Mouse (Mus musculus): ENCODE data around the gene Carmil1.

The Carmil1 gene

GRCm38 (mm10) chr13:24257809-24258208 lies 22.8 kb downstream of the Carmil1 start:
- DNase-seq = no peak

GRCm38 (mm10) chr13:24253989-24254388 lies 26.6 kb downstream of the Carmil1 start:
- peak; percentile 84 for DNase-seq

DNA sequence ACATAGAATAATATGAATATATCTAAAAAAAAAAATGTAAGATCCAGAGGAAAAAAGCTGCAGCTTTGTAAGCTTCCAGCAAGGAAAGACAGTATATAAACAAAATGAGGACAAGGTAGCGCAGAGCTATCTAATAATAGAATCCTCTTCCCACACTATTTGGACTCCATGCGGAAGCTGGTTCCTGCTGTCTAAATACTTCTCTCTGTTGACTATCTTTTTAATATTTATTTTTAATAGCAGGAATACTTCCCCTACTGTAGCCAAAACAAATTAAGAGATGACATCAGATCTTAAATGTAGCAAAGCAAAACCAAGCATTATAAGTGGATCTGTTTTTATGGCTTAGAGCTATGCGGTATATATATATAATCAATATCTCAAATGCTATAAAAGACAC lies 27.0 kb downstream of the Carmil1 start:
- DNase-seq = no peak

GRCm38 (mm10) chr13:24251236-24251635 lies 29.4 kb downstream of the Carmil1 start:
- DNase-seq = no peak

DNA sequence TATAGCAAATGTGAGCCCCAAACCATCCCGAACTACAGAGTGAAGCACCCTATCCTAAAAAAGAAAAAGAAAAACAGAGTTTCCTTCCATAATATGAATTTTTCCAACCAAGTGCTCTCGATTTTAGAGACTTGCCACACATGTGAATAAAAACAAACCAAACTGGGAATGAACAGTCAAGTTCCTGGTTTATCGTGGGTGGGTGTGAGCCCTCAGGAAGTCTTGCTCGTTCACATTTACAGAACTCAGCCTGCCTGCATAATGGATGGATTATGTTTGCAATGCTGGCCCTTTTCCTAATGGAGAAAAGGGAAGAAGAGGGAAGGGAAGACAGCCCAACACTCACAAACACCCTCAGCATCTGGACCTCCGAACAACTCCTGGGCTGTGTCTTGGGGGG lies 32.7 kb downstream of the Carmil1 start:
- no peak for DNase-seq

DNA sequence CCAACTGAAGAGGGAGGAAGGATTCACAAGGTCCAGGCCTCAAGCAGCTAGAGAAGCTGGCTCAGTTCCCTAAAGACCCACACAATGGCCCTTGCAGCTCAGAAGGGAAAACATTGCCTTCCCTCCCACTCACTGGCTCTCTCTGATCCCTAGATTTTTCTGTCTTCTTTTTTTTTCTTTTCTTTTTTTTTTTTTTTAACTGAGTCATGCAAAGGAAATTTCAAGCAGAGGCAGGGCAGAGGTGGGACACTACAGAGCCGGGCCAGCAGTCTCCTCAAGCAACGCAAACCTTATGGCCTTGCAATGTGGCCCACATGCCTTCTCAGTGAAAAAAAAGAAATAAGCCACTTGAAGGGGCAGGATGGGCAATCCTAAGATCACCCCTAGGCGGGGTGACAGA lies 33.2 kb downstream of the Carmil1 start:
- DNase-seq = no peak

DNA sequence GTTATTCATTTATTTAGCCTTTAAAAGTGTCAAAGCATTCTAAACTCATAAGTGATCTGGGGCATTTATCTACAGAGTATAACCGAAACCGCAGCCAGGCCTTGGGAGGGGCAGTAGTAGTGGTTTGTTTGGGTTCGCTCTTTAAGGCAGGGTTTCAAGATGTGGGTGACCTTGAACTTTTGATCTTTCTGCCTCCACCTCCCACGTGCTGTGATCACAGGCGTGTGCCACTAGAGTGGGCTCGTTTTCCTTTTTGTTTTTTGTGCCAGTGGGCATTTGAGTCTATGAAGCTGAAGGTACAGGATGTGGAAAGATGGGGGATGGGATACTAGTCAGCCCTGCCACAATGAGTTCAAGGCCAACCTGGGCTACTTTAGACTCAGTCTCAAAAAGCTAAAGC lies 34.3 kb downstream of the Carmil1 start:
- DNase-seq = no peak

DNA sequence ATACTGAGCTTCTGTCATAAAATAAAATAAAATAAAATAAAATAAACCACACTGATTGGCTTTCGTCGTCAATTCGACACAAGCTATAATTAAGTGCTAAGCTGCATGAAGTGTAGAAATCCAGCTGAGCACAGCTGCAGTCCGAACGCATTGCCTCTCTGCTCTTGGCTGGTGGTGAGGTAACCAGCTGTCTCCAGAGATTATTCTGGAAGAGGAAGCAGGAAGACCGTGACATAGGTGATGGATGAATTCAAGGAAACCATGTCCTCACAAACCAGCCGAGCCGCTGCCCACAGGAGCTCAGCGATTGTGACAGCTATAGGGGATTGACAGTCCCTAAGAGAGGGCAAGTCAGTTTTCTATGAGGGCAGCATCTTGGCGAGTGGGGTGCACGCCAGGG lies 36.0 kb downstream of the Carmil1 start:
- peak; percentile 50 for DNase-seq

GRCm38 (mm10) chr13:24243964-24244363 lies 36.6 kb downstream of the Carmil1 start:
- no peak for DNase-seq

DNA sequence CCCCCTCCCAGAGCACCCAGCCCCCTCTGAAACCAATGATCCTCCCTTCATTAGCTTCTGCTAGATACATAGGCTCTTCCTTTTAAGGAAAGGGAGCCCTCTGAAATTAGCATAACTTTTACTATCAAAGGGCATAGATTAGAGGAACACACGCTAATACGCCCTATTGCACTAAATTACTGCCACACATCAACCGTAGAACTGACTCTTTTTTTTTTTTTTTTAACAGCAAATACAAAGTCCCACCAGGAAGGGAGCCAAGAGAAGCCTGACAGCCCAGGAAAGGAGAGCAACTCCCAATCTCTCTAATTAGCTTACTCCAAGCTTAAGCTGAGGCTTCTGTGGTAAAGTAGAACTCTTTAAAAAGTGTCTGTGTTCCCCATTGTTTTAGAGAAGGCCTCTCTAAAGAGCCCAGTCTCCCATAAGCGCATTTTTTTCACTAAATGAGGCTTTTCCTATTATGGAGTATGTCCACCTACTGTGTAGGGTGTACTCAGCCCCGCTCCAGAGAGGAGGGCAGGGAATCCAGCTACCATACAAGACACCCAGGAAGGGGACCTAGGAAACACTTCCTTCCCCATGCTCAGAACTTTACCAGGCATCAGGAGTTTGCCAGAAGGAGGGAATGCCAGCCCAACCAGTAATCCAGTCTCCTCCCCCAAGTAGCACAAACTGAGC lies 38.0 kb downstream of the Carmil1 start:
- DNase-seq = no peak

GRCm38 (mm10) chr13:24241201-24241600 lies 39.4 kb downstream of the Carmil1 start:
- no peak for DNase-seq

DNA sequence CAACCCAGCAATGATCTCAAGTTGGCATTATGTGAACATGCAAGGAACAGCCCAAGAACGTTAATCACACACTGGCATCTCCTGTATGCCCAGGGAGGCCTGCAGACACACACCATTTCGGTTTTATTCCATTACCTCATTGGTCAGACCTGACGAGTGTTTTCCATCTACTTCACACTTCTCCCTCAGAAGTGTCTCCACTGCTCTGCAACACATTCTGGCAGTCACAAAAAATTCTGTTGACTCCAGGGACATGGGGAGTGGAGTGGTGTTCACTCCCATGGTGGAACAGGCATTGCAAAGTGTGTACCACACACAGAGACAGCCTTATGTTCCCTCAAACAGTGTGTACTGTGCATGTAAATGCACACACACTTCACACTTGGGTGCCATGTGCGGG lies 40.2 kb downstream of the Carmil1 start:
- peak; percentile 33 for DNase-seq

DNA sequence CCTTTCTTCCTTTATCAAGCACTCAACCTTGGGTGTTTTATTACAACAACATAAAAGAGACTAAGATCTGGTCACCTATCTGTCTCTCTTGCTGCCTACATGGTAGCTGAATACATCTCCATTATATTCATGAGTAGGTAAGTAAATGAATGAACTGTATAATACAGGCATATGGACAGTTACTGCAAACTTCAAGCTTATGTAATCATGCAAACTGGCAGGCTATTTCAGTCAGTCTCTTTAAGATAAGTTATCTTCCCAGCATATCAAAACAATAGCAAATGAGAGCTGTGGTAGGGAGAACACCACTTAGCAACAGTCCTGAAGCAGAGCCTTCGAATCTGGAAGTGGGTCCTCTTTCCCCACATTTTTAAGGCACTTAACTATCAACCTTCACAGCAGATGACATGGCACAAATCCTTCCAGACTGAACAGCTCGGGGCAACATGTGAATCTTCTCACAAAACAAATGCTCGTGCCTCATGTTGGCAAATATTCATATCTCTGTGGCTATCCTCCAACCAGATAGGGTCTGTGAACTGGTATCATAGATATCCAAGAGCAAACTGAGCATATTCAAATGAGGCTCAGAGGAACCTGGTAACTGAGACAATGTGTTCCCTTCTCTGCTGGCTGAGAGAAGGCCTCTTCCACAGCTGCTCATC lies 42.0 kb downstream of the Carmil1 start:
- DNase-seq = no peak

- DNase-seq = no peak
Observed at GRCm38 (mm10) chr13:24236736-24237135, 43.9 kb downstream of the Carmil1 start.

DNA sequence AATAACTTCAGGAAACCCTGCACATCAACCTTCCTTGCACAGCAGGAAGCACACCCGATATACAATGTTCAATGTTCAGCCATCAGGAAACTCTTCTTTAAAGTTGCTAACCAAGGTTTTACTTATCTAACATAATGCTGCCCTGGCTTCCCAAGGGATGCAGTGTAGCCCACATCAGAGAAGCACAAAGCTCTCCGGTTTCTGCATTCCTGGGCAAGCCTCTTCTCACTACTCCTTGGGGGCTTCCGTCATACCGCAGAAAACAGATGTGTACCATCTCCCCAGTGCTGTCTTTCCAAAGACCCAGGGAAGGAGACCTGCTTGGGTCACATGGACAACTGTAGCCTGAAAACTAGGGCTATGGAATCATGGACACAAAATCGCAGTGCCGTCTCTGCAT lies 47.8 kb downstream of the Carmil1 start:
- no peak for DNase-seq

DNA sequence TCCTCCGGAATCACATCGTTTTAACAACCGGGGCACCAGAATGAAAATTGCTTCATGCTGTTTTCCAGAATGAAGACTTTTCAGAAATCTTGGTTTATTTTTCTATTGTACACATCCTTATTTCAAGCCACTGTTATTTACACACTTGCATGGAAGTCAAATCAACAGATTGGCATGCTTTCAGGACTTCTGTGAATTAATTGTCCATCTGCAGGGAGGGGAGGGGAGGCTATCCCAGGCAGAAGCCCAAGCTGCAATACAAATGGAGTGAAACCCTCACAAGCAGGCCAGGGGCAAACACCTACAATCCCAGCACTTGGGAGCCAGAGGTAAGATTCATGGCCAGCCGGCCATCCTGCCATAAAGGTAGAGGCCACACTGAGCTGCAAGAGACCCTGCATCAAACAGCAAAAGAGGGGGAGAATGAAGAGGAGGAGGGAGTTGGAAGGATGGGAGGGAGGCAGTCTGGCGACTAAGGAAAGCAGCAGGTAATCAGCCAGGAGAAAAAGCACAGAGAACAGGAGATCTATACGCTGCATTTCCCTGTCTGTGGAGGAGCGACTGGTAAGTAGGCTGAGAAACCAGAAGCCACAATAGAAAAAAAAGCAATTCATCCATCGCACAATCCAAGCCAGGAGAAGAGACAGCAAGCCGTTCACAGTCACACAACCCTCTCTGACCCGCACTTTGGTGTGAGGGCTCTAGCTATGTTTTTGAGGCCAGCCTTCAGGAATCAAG lies 48.7 kb downstream of the Carmil1 start:
- DNase-seq = no peak

- no peak for DNase-seq
Observed at GRCm38 (mm10) chr13:24231146-24231545, 49.4 kb downstream of the Carmil1 start.

DNA sequence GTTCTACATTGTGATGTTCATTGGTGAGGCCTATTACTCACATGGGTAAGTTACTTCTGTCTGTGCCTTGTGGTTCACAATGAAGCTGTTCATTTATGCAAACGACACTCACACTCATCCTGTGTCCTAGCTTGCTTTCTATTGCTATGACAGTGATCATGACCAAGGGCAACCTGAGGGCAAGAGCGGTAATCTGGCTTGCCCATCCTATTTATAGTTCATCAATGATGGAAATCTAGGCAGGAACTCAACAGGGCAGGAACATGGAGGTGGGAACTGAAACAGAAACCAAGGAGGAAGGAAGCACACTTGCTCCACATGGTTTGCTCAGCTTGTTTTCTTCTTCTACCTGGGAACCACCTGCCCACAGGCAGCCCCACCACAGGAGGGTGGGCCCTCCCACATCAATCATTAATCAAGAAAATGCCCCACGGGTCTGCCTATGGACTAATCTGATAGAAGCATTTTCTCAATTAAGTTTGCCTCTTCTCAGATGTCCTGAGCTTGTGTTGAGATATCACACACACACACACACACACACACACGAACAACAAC lies 50.0 kb downstream of the Carmil1 start:
- no peak for DNase-seq

DNA sequence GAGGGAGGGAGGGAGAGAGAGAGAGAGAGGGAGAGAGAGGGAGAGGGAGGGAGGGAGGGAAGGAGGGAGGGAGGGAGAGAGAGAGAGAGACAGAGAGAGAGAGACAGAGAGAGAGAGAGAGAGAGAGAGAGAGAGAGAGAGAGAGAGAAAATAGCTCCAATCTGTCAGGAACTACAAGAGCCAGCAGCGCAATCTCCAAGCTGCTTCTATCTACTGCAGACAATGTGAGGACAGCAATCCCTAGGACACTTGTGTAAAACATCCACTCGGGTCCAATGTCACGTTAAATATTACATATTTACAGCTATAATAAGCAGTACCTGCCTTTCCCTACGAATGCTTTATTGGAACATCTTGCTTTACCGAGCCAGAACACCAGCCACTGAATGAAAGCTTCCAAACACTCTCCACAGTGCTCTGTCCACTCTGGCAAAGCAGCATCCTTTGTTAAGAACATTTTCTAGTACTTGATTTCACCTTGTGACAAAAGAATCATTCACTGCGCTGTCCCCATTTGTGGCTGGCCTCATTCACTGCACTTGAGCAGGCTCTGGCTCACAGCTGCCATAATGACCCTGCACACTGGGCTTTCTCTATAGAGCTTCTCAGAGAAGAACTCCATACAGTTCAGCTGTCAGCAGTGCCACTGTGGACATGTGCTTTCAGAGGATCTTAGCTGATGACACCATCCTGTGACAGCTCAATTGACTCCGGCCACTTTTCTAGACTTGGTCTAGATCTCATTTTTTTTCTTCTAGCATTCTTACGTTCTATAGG lies 57.0 kb downstream of the Carmil1 start:
- no peak for DNase-seq

DNA sequence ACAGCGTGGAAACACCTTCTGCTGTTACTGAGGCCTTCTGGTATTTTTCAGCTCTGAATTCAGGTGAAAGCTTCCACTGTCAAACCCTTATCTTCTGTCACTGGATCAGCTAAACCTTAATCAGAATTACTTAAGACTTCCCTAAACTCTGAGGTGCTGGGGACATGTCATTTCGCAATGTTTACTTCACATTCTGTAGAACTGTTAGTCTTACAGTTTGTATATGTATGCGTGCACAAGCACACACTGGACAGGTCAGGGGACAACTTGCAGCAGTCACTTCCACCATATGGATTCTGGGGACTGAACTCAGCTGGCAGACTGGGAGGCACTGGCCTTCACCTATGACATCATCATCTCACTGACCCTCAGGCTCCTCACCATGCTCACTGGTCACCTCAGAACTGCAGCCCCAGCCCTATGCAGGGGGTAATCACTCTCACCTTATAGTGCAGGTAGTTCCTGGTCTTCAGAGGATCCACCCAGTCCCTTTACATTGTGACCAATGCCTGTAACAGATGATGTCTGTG lies 60.1 kb downstream of the Carmil1 start:
- no peak for DNase-seq

DNA sequence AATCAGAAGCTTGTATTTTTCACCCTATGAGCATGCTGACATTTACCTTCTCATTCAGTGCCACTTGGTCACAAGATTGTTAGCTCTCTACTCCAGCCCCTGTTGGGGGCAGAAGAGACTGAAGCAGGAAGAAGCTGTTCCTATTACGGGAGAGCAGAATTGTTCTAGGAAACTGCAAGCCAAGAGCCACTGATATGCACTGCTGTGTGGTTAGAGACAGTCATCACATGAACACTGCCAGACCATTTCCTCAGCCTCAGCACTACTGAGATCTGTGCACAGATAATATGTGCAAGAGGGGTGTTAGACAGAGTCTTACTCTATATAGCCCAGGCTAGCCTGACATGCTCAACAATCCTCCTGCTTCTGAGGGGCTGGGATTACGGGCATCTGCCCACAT lies 69.4 kb downstream of the Carmil1 start:
- DNase-seq = no peak

GRCm38 (mm10) chr13:24206097-24206496 lies 74.5 kb downstream of the Carmil1 start:
- no peak for DNase-seq

- DNase-seq = no peak
Observed at GRCm38 (mm10) chr13:24202314-24202713, 78.3 kb downstream of the Carmil1 start.

Measured in lung, postnatal 14 days (tissue).